9 mouse cellular contexts compared by ENCODE assay signal in the genomic region with DNA sequence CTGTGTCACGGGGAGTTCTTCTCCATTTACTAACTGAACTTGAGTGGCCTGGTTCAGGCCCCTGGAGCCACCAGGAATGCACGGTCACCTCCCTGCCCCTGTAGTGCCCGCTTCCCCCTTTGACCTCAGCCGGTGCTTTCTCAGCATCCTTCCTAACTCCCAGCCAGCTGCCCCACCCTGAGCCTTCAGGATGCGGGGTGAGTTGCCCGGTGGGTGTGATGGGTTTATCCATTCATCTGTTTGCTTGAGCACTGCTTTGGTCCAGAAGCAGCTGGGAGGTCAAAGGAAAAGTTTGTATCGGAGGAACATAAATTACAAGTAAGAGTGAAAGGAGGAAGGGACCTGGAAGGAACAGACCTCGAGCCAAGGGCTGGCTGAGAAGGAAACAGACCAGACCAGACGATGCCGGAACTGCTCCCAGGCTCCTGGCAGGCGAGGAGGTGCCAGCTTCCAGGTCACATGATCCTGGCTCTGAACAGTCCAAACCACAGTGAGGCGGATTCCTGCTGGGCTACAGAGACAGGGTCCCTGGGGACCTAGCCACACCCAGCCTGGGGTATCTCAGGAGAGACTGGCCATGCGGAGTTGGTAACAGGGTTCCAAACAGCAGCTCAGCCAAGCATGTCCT. TPM values are rescaled to one million over a fixed set of nuclear protein-coding genes. Genes with fewer than 3 reads are reported as not detected.
DNase-seq lines count a peak whose midpoint lies in the region; ATAC-seq and TF ChIP-seq lines count a peak whose summit lies in the region.
"Had no signal": no experiment of that assay in that cellular context is flagged by ENCODE, and none has a peak within 500 bp of the region (broad histone marks: within the 10 kb centered on the region; RNA-seq: fewer than 3 reads in every experiment).

No protein-coding gene starts in this region.

- H3K36me3 ChIP-seq in liver, postnatal 0 days (replicated peaks; ENCODE audit: insufficient read depth, low read length), result no peaks in the 10 kb centered on the region
- no peaks in the 10 kb centered on the region for H3K36me3 ChIP-seq in liver, embryonic 12.5 days
- H3K36me3 ChIP-seq in lung, postnatal 0 days (ENCODE audit: insufficient read depth, low read length), result no peaks in the 10 kb centered on the region
- H3K36me3 ChIP-seq: G1E had no signal

- no peak overlapping the region for H3K4me3 ChIP-seq in liver, postnatal 0 days (ENCODE audit: low read depth, low read length)
- H3K4me3 ChIP-seq in liver, embryonic 12.5 days, result no peak overlapping the region
- H3K4me3 ChIP-seq in lung, postnatal 0 days (ENCODE audit: low read depth, low read length), result no peak overlapping the region

- TF ChIP-seq EP300 in liver, postnatal 0 days (IDR thresholded peaks at IDR 0.05; ENCODE audit: low read depth), result no peak
- TF ChIP-seq EP300 in lung, postnatal 0 days (IDR thresholded peaks at IDR 0.05), result peak; percentile 62; the same call in 1 of the 2 replicates

- no peaks in the 10 kb centered on the region for H3K4me1 ChIP-seq in liver, postnatal 0 days (ENCODE audit: insufficient read depth)
- H3K4me1 ChIP-seq in liver, embryonic 12.5 days, result no peaks in the 10 kb centered on the region
- peaks cover 8% of the 10 kb centered on the region for H3K4me1 ChIP-seq in lung, postnatal 0 days (ENCODE audit: insufficient read depth, low read depth, low read length)

- H3K9me3 ChIP-seq in liver, postnatal 0 days (ENCODE audit: low read length), result no peaks in the 10 kb centered on the region
- H3K9me3 ChIP-seq in liver, embryonic 12.5 days (replicated peaks), result no peaks in the 10 kb centered on the region
- no peaks in the 10 kb centered on the region for H3K9me3 ChIP-seq in lung, postnatal 0 days (ENCODE audit: low read length)

- WGBS in liver, postnatal 0 days (ENCODE audit: insufficient replicate concordance), result 32% methylated on average over 13 of the region's 13 CpGs
- WGBS in liver, embryonic 12.5 days (ENCODE audit: insufficient replicate concordance), result 41% methylated on average over 13 of the region's 13 CpGs
- WGBS in lung, postnatal 0 days, result 13% methylated on average over 13 of the region's 13 CpGs

- H3K27ac ChIP-seq in liver, postnatal 0 days (ENCODE audit: low read depth), result peak overlapping the region; percentile 24; the same call in 1 of the 2 replicates
- no peak overlapping the region for H3K27ac ChIP-seq in liver, embryonic 12.5 days
- peak overlapping the region; percentile 75 for H3K27ac ChIP-seq in lung, postnatal 0 days (ENCODE audit: low read length)

- no peak for DNase-seq in liver, postnatal 0 days
- peak; percentile 86 to 87 for DNase-seq in cerebellum, postnatal 14 days
- peak; percentile 73 for DNase-seq in heart, adult 8-10 months (ENCODE audit: low spot score)
- peak; percentile 82 to 89 for DNase-seq in kidney, postnatal 36 days
- peak; percentile 73 for DNase-seq in lung, postnatal 0 days (ENCODE audit: low spot score)
- no peak for DNase-seq in spleen, adult 18-20 months
- no peak for DNase-seq in thymus, postnatal 25 days

- H3K4me2 ChIP-seq in liver, postnatal 0 days (ENCODE audit: low read depth, low read length), result no peak overlapping the region
- no peak overlapping the region for H3K4me2 ChIP-seq in liver, embryonic 12.5 days
- no peak overlapping the region for H3K4me2 ChIP-seq in lung, postnatal 0 days (replicated peaks; ENCODE audit: low read depth, low read length)

- TF ChIP-seq CTCF in liver, postnatal 0 days (IDR thresholded peaks at IDR 0.05; ENCODE audit: low read depth), result no peak
- no peak for TF ChIP-seq CTCF in lung, postnatal 0 days (IDR thresholded peaks at IDR 0.05)

- peak; percentile 56 for ATAC-seq in liver, postnatal 0 days
- ATAC-seq in liver, embryonic 12.5 days, result no peak
- peak; percentile 30 for ATAC-seq in lung, postnatal 0 days

- no peaks in the 10 kb centered on the region for H3K27me3 ChIP-seq in liver, postnatal 0 days (ENCODE audit: insufficient read depth, low read length)
- 0 out of 2 replicates have a peak, but pooled peaks cover 4% of the 10 kb centered on the region for H3K27me3 ChIP-seq in liver, embryonic 12.5 days (replicated peaks)
- H3K27me3 ChIP-seq in lung, postnatal 0 days (replicated peaks; ENCODE audit: insufficient read depth, low read length), result no peaks in the 10 kb centered on the region

- no peak overlapping the region for H3K9ac ChIP-seq in liver, postnatal 0 days (replicated peaks)
- H3K9ac ChIP-seq in liver, embryonic 12.5 days, result no peak overlapping the region
- H3K9ac ChIP-seq in lung, postnatal 0 days (replicated peaks; ENCODE audit: low read depth), result no peak overlapping the region

RNA-seq across cellular contexts. Expression of gene Cmklr1, which starts 16.1 kb away (rescaled TPM):
- polyA plus RNA-seq in liver, postnatal 0 days (2015; fragmentation: Nextera tagmentation; extraction: Ambion mirVana), result 3.3 and 3.5 TPM in 2 replicates
- polyA plus RNA-seq in liver, embryonic 12.5 days (2016; fragmentation: Nextera tagmentation; extraction: Ambion mirVana), result 1.7 and 1.9 TPM in 2 replicates
- 10 to 100 TPM; 14.8 to 30.1 (median 17.9) TPM for total RNA-seq in heart, adult 8-10 months (2022)
- 53.4 and 63.8 TPM in 2 replicates for polyA plus RNA-seq in lung, postnatal 0 days (2015; fragmentation: Nextera tagmentation; extraction: Ambion mirVana)
- polyA plus RNA-seq: G1E had no signal

Comparison
In these comparisons a context has a peak if more than half of its experiments do, and no peak if none do; other contexts are left out.
1. DNase-seq: peak in cerebellum, postnatal 14 days (2 of 2), heart, adult 8-10 months (single experiment), kidney, postnatal 36 days (2 of 2) and lung, postnatal 0 days (single experiment); none in liver, postnatal 0 days (single experiment), spleen, adult 18-20 months (0 of 2) and thymus, postnatal 25 days (single experiment).
2. RNA of gene Cmklr1, which starts 16.1 kb away (polyA plus RNA-seq): 53.4 to 63.8 TPM in lung, postnatal 0 days; 3.3 to 3.5 TPM in liver, postnatal 0 days and 1.7 to 1.9 TPM in liver, embryonic 12.5 days; every median in the first group is over 10 times any median in the second.